Mouse (Mus musculus) c-Kit-positive CD71-positive TER-119-negative erythroid progenitor cells, embryonic 14.5 days (primary cell): ENCODE measurements around the gene Celf1.
A peak's percentile ranks its signal among the peaks of the same experiment; 100 is the strongest.
"Not testable (repeated sequence)": the region's sequence is repeated elsewhere in the genome, so short reads cannot be mapped to it uniquely, and the experiment has no call there.

Source experiments
- DNase-seq: peaks from one replicate; pipeline ENCODE4 v3.0.0-alpha.2; 2013; ENCODE audit warnings: low read depth

The Celf1 gene

DNA sequence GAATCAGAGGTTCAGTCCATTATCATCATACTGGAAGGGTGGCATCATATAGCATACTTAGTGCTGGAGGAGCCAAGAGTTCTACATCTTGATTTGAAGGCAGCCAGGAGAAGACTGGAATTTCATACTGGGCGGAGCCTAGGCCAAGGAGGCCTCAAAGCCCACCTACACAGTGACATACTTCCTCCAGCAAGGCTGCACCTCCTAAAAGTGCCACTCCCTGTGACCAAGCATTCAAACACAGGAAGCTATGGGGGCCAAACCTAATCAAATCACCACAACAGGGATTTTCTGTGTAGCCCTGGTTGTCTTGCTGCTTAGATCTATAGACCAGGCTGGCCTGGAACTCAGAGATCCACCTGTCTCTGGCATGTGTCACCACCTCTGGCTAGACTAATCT lies 83.8 kb downstream of the Celf1 start:
- no peak for DNase-seq

DNA sequence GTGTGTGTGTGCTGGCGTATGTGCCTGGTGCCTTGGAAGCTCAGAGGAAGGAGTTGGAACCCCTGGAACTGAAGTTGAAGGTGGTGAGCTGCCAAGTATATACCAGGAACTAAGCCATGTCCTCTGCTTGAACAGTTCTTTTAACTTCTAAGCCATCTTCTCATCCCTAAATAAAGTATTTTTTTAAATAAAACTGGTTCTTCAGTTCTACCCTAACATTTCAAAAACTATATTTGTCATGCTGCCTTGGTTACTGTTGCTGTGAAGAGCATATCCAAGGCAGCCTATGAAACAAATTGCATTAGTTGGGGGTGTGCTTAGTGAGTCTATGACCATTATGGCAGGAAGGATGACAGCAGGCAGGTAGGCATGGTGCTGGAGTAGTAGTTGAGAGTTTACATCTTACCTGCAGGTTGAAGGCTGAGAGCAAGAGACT lies 84.9 kb downstream of the Celf1 start:
- DNase-seq = no peak

DNA sequence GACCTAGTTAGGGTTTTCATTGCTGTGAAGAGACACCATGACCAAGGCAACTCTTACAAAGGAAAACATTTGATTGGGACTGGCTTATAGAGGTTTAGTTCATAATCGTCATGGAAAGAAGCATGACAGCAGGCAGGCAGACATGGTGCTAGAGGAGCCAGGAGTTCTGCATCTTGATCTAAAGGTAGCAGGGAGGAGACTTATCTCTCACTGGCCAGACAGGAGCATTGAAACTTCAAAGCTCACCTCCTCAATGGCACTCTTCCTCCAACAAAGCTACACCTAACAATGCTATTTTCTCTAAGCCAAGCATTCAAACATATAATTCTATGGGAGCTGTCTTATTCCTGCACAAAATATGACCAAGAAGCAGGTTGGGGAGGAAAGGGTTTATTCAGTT lies 86.3 kb downstream of the Celf1 start:
- DNase-seq = no peak

DNA sequence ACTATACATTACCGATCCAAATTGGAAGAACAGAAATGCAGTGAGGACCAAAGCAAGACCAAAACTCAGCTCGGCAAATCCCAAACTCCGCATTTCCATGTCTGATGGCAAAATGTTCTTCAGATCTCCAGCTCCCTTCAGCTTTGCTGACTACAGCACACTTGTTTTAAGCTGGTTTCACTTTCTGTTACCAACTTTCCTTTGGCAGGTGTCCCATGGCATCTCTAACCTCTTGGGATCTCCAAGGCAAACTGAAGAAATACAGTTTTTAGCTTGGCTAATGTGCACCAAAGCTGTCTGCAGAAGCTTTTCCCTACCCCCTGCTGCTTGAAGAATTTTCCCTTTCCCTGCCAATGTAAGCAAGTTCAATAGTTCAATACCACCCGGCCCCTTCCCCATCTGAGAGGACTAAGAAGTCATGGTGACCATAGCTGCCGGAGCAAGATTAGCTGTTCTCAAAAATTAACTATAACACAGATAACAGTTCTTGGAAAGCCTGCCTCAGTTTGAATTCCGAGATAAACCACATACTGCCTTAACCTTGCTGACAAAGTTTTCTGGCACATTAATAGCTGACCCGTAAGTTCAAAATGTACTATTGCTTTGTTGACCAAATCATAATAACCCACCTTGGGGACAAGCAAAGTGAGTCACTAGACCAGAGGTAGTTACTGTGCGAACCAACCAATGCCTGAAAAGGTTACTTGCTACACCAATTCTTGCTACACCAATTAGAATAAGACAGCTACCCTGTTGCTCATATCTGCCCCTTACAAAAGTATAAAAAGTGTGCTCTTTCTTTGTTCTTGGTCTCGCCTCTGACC lies 87.4 kb downstream of the Celf1 start:
- DNase-seq = peak; percentile 73

DNA sequence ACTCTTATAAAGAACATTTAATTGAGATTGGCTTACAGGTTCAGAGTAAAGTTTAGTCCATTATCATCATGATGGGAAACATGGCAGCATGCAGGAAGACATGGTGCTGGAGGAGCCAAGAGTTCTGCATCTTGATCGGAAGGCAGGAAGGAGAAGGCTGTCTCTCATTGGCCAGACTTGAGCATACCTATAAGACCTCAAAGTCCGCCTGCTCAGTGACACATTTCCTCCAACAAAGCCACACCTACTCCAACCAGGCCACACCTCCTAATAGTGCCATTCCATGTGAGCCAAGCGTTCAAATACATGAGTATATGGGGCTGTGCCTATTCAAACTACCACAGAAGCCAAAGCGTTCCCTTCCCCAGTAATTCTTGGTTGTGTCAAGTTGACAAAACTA lies 91.0 kb downstream of the Celf1 start:
- DNase-seq = no peak

DNA sequence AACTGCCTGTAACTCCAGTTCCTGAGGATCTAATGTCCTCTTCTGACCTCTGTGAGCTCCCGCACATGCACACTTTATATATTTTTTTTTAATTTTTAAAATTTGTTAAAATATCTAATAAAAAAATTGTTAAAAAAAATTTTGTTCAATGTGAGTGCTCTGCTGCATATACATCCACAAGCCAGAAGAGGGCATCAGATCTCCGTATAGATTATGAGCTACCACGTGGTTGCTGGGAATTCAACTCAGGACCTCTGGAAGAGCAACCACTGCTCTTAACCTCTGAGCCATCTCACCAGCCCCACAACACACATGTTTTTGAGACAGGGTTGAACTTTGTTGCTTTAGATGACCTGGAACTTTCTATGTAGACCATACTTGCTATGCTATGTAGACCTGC lies 92.8 kb downstream of the Celf1 start:
- DNase-seq = no peak

DNA sequence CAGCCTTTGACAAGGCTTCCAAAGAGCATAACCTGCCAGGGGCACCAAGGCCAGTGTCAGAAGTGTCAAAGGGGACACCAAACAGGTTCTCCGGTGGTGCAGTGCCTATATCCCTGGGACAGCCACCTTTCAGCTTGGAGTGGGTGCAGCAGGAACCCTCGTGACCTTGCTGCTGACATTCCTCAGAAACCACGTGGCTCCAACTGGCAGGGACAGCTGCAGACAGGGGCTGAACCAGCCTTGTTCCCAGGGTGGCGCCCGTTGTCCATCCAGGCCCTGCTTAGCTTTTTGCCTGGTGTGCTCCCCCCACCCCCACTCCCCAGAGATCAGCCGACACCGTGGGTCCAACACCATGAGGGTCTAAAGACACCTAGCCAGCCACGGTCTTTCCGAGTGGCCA lies 95.2 kb downstream of the Celf1 start, which contains the start of gene Rapsn:
Rapsn (plus strand) TSS at position 236 of the 400 bp plus-strand sequence.
- DNase-seq = no peak

DNA sequence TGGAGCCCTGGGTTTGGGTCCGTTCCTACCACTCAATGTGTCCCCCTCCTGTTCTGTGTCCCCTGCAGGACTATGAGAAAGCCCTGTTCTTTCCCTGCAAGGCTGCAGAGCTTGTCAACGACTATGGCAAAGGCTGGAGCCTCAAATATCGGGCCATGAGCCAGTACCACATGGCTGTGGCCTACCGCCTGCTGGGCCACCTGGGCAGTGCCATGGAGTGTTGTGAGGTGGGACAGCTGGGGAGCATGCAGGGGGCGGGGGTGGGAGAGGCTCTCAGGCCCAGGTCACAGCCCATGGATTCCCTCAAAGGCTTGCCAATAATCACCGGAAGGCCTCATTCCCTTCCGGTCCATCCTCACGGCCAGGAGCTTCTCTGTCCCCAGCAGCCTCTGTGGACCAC lies 101.6 kb downstream of the Celf1 start:
- no peak for DNase-seq

DNA sequence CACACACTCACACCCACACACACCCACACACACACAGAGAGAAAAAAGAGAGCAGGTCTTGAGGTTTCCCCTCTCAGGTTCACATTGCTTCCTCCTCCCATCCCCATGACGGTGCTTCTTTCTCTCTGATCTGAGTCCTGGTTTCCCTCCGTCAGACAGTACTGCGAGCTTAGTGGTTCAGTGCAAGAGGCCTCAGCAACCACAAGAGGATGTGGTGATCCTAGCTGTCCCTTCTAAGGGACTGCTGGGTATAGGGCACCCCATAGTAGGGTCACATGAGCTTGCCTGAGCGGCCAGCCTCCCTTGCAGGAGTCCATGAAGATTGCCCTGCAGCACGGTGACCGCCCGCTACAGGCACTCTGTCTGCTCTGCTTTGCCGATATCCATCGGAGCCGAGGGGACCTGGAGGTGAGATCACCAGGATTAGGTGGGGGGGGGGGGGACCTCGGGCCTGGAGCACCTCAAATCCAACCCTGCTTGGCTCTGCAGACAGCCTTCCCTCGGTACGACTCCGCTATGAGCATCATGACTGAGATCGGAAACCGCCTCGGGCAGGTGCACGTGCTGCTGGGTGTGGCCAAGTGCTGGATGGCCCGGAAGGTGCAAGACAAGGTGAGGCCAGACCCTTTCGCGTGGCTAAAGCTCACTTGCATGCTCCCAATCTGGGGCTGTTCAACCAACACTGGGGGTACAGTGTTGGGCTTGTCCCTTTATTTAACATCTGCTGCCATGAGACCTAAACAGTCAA lies 102.6 kb downstream of the Celf1 start:
- no peak for DNase-seq

DNA sequence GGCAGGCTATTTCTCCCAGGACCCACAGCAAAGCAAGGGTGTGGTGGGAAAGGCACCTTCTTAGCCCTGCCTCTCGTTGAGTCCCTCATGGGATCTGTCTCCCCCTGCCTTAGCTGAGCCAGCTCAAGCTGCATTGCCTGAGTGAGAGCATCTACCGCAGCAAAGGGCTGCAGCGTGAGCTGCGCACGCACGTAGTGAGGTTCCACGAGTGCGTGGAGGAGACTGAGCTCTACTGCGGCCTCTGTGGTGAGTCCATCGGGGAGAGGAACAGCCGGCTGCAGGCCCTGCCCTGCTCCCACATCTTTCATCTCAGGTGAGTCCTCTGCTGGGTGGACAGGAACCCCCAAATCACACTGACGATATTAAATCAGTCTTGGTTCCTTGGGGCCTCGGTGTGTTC lies 104.5 kb downstream of the Celf1 start:
- no peak for DNase-seq

DNA sequence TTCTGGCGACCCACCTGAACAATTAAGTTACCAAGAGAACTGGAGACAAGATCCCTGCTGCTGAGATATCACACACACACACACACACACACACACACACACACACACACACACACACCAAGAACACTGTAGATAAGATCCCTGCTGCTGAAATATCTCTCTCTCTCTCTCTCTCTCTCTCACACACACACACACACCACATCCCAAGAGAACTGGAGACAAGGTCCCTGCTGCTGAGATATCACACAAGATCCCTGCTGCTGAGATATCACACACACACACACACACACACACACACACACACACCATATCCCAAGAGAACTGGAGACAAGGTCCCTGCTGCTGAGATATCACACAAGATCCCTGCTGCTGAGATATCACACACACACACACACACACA lies 105.6 kb downstream of the Celf1 start:
- not testable (repeated sequence) for DNase-seq

DNA sequence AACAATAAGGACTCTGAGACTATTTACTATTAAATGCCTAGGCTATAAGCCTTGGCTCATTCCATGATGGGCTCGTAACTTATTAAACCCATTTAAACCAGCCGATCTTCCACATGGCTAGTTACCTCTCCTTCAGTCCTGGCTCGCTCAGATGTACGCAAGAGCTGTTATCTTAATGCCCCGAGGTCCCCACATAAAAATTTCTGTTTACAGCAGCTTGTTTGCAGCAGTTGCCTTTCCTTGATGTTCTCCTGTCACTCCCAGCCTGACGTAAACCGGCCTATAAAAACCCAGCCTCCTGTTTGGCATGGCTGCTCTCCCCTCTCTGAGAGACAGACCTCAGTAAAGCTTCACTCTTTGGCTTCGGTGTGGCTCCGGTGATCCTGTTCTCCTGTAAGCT lies 107.2 kb downstream of the Celf1 start:
- DNase-seq = no peak

DNA sequence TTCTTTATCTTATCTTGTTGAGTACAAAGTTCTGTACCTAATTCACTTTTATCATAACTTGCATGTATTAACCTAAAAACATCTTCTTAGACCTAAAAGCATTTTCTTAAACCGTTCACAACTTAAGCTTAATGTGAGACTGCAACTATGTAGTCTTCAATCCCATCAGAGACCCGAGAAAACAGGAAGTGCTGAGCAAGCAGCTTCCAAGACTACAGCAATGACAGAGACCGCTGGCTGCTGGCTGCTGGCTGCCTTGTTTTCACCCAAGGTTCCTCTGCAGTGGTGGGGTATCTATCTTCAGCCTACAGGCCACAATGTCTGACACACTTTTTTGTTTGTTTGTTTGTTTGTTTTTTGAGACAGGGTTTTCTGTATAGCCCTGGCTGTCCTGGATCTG lies 111.7 kb downstream of the Celf1 start:
- no peak for DNase-seq

DNA sequence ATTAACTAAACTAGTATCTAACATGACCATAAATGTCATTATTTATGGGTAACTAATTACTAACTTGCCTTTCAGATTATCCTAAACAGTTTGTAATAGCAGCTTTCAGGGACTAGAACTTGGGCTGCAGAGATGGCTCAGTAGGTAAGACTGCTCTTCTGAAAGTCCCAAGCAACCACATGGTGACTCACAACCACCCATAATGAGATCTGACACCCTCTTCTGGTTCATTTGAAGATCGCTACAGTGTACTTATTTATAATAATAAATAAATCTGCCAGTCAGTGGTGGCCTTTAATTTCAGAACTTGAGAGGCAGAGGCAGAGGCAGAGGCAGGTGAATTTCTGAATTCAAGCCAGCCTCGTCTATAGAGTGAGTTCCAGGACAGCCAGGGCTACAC lies 112.6 kb downstream of the Celf1 start:
- no peak for DNase-seq

DNA sequence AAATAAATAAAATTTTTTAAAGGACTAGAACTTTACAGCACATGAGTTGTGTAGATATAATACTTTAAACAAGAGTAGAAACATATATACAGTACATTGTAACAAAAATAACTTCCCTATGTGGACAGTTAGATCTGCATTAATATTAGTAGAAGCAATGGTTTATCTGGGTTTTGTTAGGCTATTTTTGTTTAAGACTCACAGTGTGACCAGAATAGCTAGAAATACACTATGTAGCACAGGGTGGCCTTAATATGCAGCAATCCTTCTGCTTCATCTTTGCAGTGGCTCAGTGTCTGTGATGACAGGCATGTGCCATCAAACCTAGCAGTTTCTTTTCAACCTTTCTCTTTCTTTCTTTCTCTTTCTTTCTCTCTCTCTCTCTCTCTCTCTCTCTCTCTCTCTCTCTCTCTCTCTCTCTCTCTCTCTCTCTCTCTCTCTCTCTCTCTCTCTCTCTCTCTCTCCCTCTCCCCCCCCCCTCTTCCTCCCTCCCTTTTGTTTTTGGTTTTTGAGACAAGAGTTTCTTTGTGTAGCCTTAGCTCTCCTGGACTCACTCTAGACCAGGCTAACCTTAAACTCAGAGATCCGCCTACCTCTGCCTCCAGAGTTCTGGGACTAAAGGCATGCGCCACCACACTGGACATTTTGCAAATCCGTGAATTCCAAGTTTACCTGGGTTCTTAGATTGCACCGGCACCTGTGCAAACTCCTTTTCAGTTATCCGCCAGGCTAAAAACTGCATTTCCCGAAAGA lies 113.2 kb downstream of the Celf1 start:
- DNase-seq = no peak

DNA sequence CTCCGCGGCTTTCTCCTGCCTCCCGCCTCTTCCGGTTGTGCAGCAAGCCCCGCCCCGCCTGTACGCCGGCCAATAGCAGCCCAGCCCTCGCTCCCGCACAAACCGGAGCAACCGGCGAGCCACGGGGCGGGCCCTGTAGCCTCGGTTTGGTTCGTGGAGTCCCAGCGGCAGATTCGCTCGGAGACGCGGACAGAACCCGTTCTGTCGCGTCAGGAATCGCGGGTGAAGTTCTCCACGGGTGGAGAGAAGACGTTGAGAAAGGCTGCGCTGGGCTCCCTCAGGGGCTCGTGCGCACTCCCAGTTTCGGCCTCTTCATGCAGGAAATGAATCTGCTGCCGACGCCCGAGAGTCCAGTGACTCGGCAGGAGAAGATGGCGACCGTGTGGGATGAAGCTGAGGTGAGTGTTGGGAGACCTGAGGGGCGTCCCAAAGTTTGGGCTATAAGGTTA lies 113.8 kb downstream of the Celf1 start, which contains the start of gene Psmc3:
Psmc3 (plus strand) TSS at position 76 of the 449 bp plus-strand sequence.
- peak; percentile 88 for DNase-seq

DNA sequence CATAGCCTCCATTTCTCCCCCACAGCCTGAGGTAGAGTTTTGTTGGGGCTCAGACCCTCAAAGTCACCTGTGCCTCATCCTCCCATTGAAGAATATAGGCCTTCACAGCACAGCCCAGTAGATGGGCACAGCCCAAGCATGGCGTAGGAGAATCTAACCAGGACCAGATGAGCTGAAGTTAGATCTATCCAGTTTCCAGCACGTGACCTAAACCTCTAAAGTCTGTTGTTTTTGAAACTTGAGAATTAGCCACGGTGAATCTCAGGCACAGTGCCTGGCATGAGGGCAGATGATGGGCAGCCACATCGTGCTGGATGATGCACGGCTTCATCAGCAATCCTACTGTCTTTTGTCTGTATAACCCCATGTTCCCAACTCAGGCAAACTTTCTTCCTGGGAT lies 118.3 kb downstream of the Celf1 start:
- DNase-seq = no peak

DNA sequence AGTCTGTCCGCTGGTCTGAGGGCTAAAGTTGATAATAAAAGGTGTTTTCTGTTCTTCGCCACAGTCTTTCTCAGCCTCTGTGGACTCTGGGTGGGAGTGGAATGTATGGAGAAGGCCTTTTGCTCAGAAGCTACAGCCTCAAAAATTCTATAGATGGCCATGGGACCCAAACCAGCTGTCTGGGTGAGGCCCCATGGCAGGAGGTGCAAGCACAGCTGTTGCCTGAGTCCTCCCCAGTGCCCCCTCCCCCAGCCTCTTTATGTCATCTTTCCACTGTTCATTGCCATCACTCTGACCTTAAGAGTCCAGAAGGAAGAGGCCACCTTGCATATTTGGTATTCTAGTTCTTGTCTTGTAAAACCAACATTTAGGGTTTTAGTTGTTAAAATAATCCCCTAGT lies 119.2 kb downstream of the Celf1 start:
- no peak for DNase-seq

DNA sequence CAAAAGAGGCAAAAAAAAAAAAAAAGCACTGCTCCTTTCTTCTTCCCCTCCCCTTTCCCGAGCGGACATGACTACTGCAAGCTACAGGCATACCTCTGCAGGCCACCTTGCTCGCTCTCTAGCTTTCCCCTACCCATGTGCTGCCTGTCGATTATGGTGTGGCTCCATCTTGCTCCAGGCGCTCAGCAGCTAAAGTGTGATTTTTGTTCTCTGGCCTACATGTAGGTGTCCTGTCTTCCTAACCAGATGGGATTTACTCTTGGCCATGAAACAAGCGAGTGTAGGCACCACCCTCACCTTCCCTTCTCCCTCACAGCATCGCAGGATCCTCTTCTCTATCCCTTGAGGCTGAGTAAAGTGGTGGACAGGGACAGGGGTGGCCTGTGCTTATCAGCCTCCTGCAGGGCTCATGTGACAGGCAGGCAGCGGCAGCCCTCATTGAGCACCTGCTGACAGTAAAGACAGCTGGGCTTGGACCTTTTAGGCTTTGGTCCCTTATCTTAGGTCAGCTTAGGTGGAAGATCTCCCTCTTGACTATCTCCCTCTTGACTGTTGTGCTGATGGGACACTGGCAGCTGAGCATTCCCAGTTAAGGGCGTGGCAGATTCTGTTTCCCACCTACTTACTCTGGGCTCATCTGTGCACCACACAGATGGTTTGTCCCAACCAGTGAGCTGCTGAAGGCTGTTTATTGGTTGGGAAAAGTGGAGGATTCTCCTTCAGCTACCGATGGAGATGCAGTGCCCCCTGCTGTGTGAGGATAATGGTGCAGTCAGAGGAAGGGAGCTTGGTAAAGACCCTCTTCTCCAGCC lies 120.6 kb downstream of the Celf1 start:
- peak; percentile 64 for DNase-seq

DNA sequence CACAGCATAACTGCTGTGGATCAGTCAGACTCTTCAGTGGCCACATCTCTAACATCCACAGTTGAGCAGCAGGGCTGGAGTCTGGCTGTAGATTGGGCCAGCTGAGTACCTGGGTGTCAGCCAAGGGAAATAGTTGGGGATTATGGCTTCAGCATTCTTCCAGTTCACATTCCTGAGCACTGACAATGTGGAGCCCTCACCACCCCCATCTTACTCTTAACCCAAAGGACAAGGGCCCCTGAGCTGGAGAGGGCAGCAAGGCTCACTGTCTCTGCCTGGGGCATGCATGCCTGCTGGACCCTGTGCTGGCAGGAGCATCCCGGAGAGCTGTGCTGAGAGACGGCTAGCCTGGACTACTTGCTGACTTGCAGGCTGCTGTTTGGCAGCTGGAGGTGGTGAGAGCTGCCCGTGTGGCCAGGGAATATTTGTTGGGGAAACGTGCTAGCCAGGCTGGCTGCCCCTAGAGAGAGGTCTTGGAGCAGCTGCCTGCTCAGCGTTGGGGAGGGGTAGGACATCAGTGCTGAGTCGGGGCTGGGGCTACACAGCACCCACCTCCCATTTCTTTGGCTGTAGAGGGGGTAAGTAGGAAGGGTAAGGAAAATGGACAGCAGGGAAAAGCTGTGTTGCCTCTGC lies 121.8 kb downstream of the Celf1 start:
- no peak for DNase-seq
